Mouse (Mus musculus): ENCODE results near the gene Dock3.
"Not testable (repeated sequence)": the region's sequence is repeated elsewhere in the genome, so short reads cannot be mapped to it uniquely, and the experiment has no call there.

Dock3 gene

GRCm38 (mm10) chr9:107255596-107255995 is 23.9 kb upstream of the Dock3 start:
- no peak for DNase-seq (ENCODE audit: low read depth)

GRCm38 (mm10) chr9:107254925-107255324 is 23.2 kb upstream of the Dock3 start:
- DNase-seq (ENCODE audit: low read depth) = no peak

GRCm38 (mm10) chr9:107254476-107254875 is 22.8 kb upstream of the Dock3 start:
- DNase-seq (ENCODE audit: low read depth) = no peak

GRCm38 (mm10) chr9:107252164-107252563 is 20.5 kb upstream of the Dock3 start:
- no peak for DNase-seq (ENCODE audit: low read depth)

- no peak for DNase-seq (ENCODE audit: low read depth)
These were observed 19.0 kb upstream of the Dock3 start for GRCm38 (mm10) chr9:107250416-107251337.

- DNase-seq (ENCODE audit: low read depth) = no peak
These were observed 17.4 kb upstream of the Dock3 start for GRCm38 (mm10) chr9:107249154-107249553.

- peak; percentile 20 for DNase-seq (ENCODE audit: low read depth)
These were observed 14.5 kb upstream of the Dock3 start for GRCm38 (mm10) chr9:107246170-107246569.

GRCm38 (mm10) chr9:107245311-107245710 is 13.6 kb upstream of the Dock3 start:
- no peak for DNase-seq (ENCODE audit: low read depth)

- DNase-seq (ENCODE audit: low read depth) = no peak
These were observed 4.4 kb upstream of the Dock3 start for GRCm38 (mm10) chr9:107236151-107236550.

GRCm38 (mm10) chr9:107235261-107235660 is 3.6 kb upstream of the Dock3 start:
- no peak for DNase-seq (ENCODE audit: low read depth)

GRCm38 (mm10) chr9:107232140-107232539 is 431 bp upstream of the Dock3 start:
- DNase-seq (ENCODE audit: low read depth) = no peak

GRCm38 (mm10) chr9:107230991-107231538 is 644 bp downstream of the Dock3 start:
- DNase-seq (ENCODE audit: low read depth) = no peak

- DNase-seq (ENCODE audit: low read depth) = no peak
These were observed 7.1 kb downstream of the Dock3 start for GRCm38 (mm10) chr9:107224597-107224996.

- DNase-seq (ENCODE audit: low read depth) = not testable (repeated sequence)
These were observed 56.9 kb downstream of the Dock3 start for GRCm38 (mm10) chr9:107174831-107175230.

- DNase-seq (ENCODE audit: low read depth) = no peak
These were observed 65.9 kb downstream of the Dock3 start for GRCm38 (mm10) chr9:107165792-107166191.

GRCm38 (mm10) chr9:107164825-107165224 is 66.9 kb downstream of the Dock3 start:
- DNase-seq (ENCODE audit: low read depth) = no peak

- DNase-seq (ENCODE audit: low read depth) = not testable (repeated sequence)
These were observed 75.3 kb downstream of the Dock3 start for GRCm38 (mm10) chr9:107156388-107156787.

- DNase-seq (ENCODE audit: low read depth) = no peak
These were observed 118.9 kb downstream of the Dock3 start for GRCm38 (mm10) chr9:107112791-107113190.

GRCm38 (mm10) chr9:107112056-107112455 is 119.7 kb downstream of the Dock3 start:
- DNase-seq (ENCODE audit: low read depth) = no peak

GRCm38 (mm10) chr9:107099487-107099886 is 132.2 kb downstream of the Dock3 start:
- DNase-seq (ENCODE audit: low read depth) = no peak

GRCm38 (mm10) chr9:107089451-107089850 is 142.3 kb downstream of the Dock3 start:
- DNase-seq (ENCODE audit: low read depth) = not testable (repeated sequence)

- DNase-seq (ENCODE audit: low read depth) = no peak
These were observed 144.2 kb downstream of the Dock3 start for GRCm38 (mm10) chr9:107087531-107087930.

- no peak for DNase-seq (ENCODE audit: low read depth)
These were observed 193.8 kb downstream of the Dock3 start for GRCm38 (mm10) chr9:107037947-107038346.

All from c-Kit-positive CD71-positive TER-119-negative erythroid progenitor cells, embryonic 14.5 days (primary cell).